Mouse (Mus musculus): ENCODE measurements around the gene Prdm1. TPM values are rescaled to one million over a fixed set of nuclear protein-coding genes. Genes with fewer than 3 reads are reported as not detected.

The Prdm1 gene
- 6.1 to 7.2 TPM (median 6.7 TPM) in 4 replicates for total RNA-seq (2023)

DNA sequence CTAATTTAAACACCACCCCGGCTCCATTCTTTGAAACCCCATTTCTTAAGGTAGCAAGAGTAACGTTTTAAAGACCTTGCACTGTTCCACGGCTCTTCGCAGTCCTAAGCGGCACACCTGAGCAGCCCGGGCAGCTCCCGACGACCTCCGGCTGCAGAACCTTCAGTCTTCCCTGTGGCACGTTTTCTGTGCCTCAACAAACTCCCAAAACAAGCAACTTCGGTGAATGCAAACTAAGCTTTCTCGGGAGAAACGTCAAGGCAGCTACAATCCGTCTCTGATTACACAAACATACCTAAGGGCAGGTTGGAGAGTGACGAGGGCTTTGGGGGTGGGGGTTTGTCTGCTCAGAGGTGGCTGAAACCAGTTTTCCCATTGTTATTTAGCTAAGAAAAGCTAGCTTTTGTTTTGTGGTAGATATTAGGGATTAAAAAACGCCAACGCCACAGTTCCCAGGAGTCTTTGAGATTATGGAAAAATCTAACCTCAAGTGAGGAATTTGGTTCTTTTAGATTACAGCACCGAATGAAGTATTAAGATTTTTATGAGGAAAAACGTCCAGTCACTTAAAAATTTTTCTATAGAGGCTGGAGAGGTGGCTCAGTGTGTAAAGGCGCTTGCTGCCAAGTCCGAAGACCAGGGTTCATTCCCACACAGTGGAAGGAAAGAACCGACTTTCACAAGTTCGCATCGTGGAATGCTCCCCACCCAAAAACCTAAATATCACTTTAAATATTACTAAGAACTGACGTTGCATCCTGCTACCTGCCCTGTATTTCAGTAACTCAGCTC, at the start of gene Prdm1:
Gene Prdm1 (minus strand): TSS at position 211 of the 792 bp plus-strand sequence.

Measured in B cell, adult 62 days (primary cell).